Comparison of ENCODE assay signal across 8 mouse cellular contexts in genomic region chr2:66634580-66635359, GRCm38 (mm10). TPM values are rescaled to one million over a fixed set of nuclear protein-coding genes. Genes with fewer than 3 reads are reported as not detected.
DNase-seq lines count a peak whose midpoint lies in the region; ATAC-seq lines count a peak whose summit lies in the region.

Gene Scn9a, minus strand, starts transcription at chr2:66634962.

- H3K4me2 ChIP-seq in neural tube, embryonic 15.5 days = peak within 1 kb of the TSS; percentile 62

- WGBS in neural tube, embryonic 15.5 days = 2% methylated on average over 29 of the region's 29 CpGs

- peak; percentile 4 for DNase-seq in layer of hippocampus, adult 11-12 months (ENCODE audit: low spot score)
- DNase-seq in layer of hippocampus, adult 9-10 months (ENCODE audit: low spot score) = no peak
- peak; percentile 44 to 47 for DNase-seq in cerebellum, postnatal 14 days
- peak; percentile 6 to 13 for DNase-seq in frontal cortex, postnatal 25 days (ENCODE audit: low spot score in 2 of 2)
- DNase-seq in left cerebral cortex, postnatal 36 days (ENCODE audit: low spot score in 2 of 2) = peak; percentile 24 to 25
- no peak for DNase-seq in ovary, postnatal 14 days (ENCODE audit: low spot score)
- no peak for DNase-seq in gastrocnemius, postnatal 25 days

- H3K4me3 ChIP-seq in neural tube, embryonic 15.5 days (replicated peaks) = peak within 1 kb of the TSS; percentile 48

- H3K9me3 ChIP-seq in neural tube, embryonic 15.5 days (replicated peaks) = no peaks in the 10 kb centered on the region

- peak; percentile 94 for ATAC-seq in neural tube, embryonic 15.5 days (ENCODE audit: low FRiP score)

- no peaks in the 10 kb centered on the region for H3K36me3 ChIP-seq in neural tube, embryonic 15.5 days

- peak within 1 kb of the TSS; percentile 73 for H3K27ac ChIP-seq in neural tube, embryonic 15.5 days (replicated peaks)

- H3K4me1 ChIP-seq in neural tube, embryonic 15.5 days = peaks cover 19% of the 10 kb centered on the region

- peak within 1 kb of the TSS; percentile 42 for H3K9ac ChIP-seq in neural tube, embryonic 15.5 days (replicated peaks)

- no peaks in the 10 kb centered on the region for H3K27me3 ChIP-seq in neural tube, embryonic 15.5 days (replicated peaks)

- intact Hi-C loops in left cerebral cortex, postnatal 36 days (cut with DNase I) = no loop called here

RNA-seq across cellular contexts. Expression of gene Scn9a, which starts in this region (rescaled TPM):
- 1 to 10 TPM; 3.8 to 4.5 TPM for total RNA-seq in left cerebral cortex, postnatal 36 days (2021)
- 15.0 and 17.2 TPM in 2 replicates for polyA plus RNA-seq in neural tube, embryonic 15.5 days (2015; fragmentation: Nextera tagmentation; extraction: Ambion mirVana)
- total RNA-seq in gastrocnemius, postnatal 25 days (2021) = not detected

Comparison
In these comparisons a context has a peak if more than half of its experiments do, and no peak if none do; other contexts are left out.
1. RNA of gene Scn9a (total RNA-seq): 3.8 to 4.5 TPM in left cerebral cortex, postnatal 36 days; not detected in gastrocnemius, postnatal 25 days; every median in the first group is over 4 times any median in the second.
2. DNase-seq: peak in layer of hippocampus, adult 11-12 months (single experiment), cerebellum, postnatal 14 days (2 of 2), frontal cortex, postnatal 25 days (2 of 2) and left cerebral cortex, postnatal 36 days (2 of 2); none in layer of hippocampus, adult 9-10 months (single experiment), ovary, postnatal 14 days (single experiment) and gastrocnemius, postnatal 25 days (single experiment).